Mouse (Mus musculus) forebrain, postnatal 0 days (tissue): Measurements from ENCODE around the gene Pi4k2b. TPM values are rescaled to one million over a fixed set of nuclear protein-coding genes. Genes with fewer than 3 reads are reported as not detected.

Source experiments
- ATAC-seq: fragments of 200-750 bp; cut with Nextera tagmentation; 2 replicates; pipeline ENCODE4 v1.8.0; 2017; ENCODE audit warnings: mild to moderate bottlenecking, moderate library complexity
- DNase-seq: peaks from one replicate; pipeline ENCODE4 v3.0.0-alpha.2; 2015
- H3K27ac ChIP-seq: fragments of 300-500 bp; sonication (generic); 2 replicates; pipeline ENCODE4 v1.5.1; 2014; ENCODE audit warnings: low read depth, mild to moderate bottlenecking, antibody characterized with exemption, low read length, moderate library complexity, mixed read lengths
- H3K27me3 ChIP-seq: fragments of 300-500 bp; sonication (generic); 2 replicates; pipeline ENCODE4 v1.6.1; 2014; ENCODE audit warnings: mild to moderate bottlenecking, low read length, mixed read lengths; ENCODE audit not compliant: insufficient read depth
- H3K36me3 ChIP-seq: fragments of 300-500 bp; sonication (generic); 2 replicates; pipeline ENCODE4 v1.6.1; 2014; ENCODE audit warnings: mild to moderate bottlenecking, moderate library complexity; ENCODE audit not compliant: insufficient read depth
- H3K4me1 ChIP-seq: fragments of 300-500 bp; sonication (generic); 2 replicates; pipeline ENCODE4 v1.6.1; 2014; ENCODE audit warnings: antibody characterized with exemption; ENCODE audit not compliant: insufficient read depth
- H3K4me2 ChIP-seq: fragments of 300-500 bp; sonication (generic); 2 replicates; pipeline ENCODE4 v1.6.1; 2014; ENCODE audit warnings: low read depth, mild to moderate bottlenecking, moderate library complexity
- H3K4me3 ChIP-seq: fragments of 300-500 bp; sonication (generic); 2 replicates; pipeline ENCODE4 v1.5.1; 2014; ENCODE audit warnings: low read depth, low read length, mixed read lengths
- H3K9ac ChIP-seq: fragments of 300-500 bp; sonication (generic); 2 replicates; pipeline ENCODE4 v1.6.1; 2014; ENCODE audit warnings: mild to moderate bottlenecking
- H3K9me3 ChIP-seq: fragments of 300-500 bp; sonication (generic); 2 replicates; pipeline ENCODE4 v1.6.1; 2016; ENCODE audit warnings: low read length
- CTCF ChIP-seq: sonication (generic); IDR thresholded peaks from 2 replicates; pipeline ENCODE4 v1.5.1; 2016; ENCODE audit warnings: antibody characterized with exemption, control low read depth, low read depth
- WGBS: fragments of 180-500 bp; shearing (Covaris S2); extraction: QIAGEN DNeasy Blood & Tissue Kit; methylation state at CpG from one replicate; pipeline ENCODE4 v1.1.7; 2014; 5-methylcytosine and 5-hydroxymethylcytosine counted together
- polyA plus RNA-seq: library from polyadenylated mRNA; unstranded; fragments of >200 nt; fragmentation: Nextera tagmentation; extraction: Ambion mirVana; gene quantifications from 2 replicates; pipeline ENCODE4 v1.2.1, GENCODE M21; 2015
- total RNA-seq: library from RNA; depleted of rRNA; stranded (reverse); fragments of >200 nt; gene quantifications from 2 replicates; pipeline ENCODE4 v1.2.3, GENCODE M21; 2014

Gene Pi4k2b
- total and polyA plus RNA-seq, 2 experiments from 2014 or later: 2.0 to 6.4 TPM

- Histone ChIP-seq H3K36me3 (no peaks in the 10 kb centered on the region), H3K27ac (no peak overlapping the region), H3K9me3 (no peaks in the 10 kb centered on the region), H3K9ac (no peak overlapping the region), H3K4me1 (no peaks in the 10 kb centered on the region), H3K27me3 (no peaks in the 10 kb centered on the region), H3K4me2 (no peak overlapping the region), H3K4me3 (no peak overlapping the region)
- no peak for TF ChIP-seq CTCF
- 85% methylated on average over 5 of the region's 5 CpGs for WGBS
- ATAC-seq (no peak), DNase-seq (no peak)
Observed at GRCm38 (mm10) chr5:52727747-52728146, 13.6 kb upstream of the Pi4k2b start.

DNA sequence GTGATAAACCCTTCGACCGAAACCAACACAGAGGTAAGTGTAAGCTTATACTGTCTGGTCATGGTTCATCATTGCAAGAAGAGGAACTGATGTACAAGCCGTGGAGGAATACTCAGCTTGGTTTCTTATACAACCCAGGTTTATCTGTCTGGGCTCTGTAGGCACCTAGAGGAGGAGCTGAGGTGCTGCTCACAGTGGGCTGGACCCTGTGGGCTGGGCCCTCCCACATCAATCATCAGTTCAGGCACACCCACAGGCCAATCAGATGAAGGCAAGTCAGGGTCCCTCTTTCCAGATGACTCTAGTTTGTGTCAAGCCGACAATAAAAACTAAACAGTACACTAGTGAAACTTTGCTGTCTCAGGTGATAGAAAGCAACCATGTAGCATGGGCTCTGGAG lies 8.6 kb upstream of the Pi4k2b start:
- DNase-seq: no peak
- H3K27ac ChIP-seq: no peak overlapping the region
- no peaks in the 10 kb centered on the region for H3K4me1 ChIP-seq
- no peak overlapping the region for H3K4me2 ChIP-seq
- no peaks in the 10 kb centered on the region for H3K36me3 ChIP-seq
- no peak overlapping the region for H3K4me3 ChIP-seq
- H3K9ac ChIP-seq: no peak overlapping the region
- no peak for TF ChIP-seq CTCF
- ATAC-seq: no peak
- H3K9me3 ChIP-seq: no peaks in the 10 kb centered on the region
- no peaks in the 10 kb centered on the region for H3K27me3 ChIP-seq
- 83% methylated on average over 4 of the region's 4 CpGs for WGBS

DNA sequence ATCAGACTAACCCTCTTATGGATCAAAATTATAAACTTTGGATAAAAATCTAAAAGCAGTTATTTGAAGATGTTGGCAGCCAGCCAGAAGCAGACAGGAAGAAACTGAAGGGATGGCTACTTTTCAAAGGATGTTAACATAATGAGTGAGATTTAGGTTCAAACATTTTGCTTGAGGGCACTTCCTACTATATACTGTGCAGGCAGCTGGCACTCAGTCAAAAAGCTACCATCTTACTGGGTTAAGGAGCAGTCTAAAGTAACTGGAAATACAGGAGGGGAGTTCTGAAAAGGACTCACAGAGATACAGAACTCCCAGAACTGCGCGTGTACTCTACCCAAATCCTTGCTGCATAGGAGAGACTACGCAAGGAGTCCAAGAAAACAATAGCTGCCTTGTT lies 5.3 kb upstream of the Pi4k2b start:
- H3K4me1 ChIP-seq: no peaks in the 10 kb centered on the region

DNA sequence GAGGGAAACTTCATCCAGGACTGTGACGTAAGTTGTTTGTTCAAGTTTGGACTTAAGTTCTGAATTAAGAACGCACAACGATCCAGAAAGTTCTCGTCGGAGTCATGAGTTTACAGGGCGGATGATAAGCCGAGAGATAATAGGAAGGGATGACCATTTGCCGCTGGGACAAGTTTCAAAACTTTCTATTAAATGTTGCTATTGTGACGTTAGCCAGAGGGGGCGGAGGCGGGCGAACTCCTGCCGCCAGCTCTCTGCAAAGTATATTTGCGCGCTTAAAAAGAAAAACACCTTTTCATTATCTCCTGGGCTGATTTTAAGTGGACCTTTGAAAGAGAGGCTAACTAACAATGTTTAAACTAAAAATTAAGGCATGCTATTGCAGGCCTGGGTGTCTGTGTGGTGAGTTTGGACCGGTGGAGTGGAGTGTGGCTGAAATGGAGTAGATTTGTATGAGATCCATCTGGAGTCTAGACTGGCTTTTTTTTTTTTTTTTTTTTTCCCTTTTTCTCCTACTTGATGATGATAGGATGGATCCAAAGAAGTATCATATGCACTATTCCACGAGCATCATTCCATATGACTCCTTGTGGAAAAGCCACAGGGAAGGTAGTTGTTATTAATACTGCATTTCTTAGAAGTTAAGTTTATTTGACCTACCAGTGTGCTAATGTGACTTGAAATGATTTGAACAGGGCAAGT lies 889 bp downstream of the Pi4k2b start:
- no peaks in the 10 kb centered on the region for H3K9me3 ChIP-seq
- H3K27ac ChIP-seq: no peak overlapping the region
- H3K9ac ChIP-seq: peak overlapping the region; percentile 56; the same call in 1 of the 2 replicates
- H3K4me2 ChIP-seq: peak overlapping the region; percentile 91
- DNase-seq: peak; percentile 38
- no peaks in the 10 kb centered on the region for H3K36me3 ChIP-seq
- peak; percentile 22; the same call in 1 of the 2 replicates for TF ChIP-seq CTCF
- H3K4me1 ChIP-seq: peaks cover 2% of the 10 kb centered on the region; the same call in 1 of the 2 replicates
- 4% methylated on average over 17 of the region's 17 CpGs for WGBS
- ATAC-seq: no peak
- peak overlapping the region; percentile 70 for H3K4me3 ChIP-seq
- H3K27me3 ChIP-seq: no peaks in the 10 kb centered on the region

More for the DNA sequence above, 5.3 kb upstream of the Pi4k2b start:
- H3K9ac ChIP-seq: no peak overlapping the region
- 75% methylated on average over 3 of the region's 3 CpGs for WGBS
- no peak overlapping the region for H3K4me3 ChIP-seq
- DNase-seq (no peak), ATAC-seq (no peak)
- no peaks in the 10 kb centered on the region for H3K9me3 ChIP-seq
- no peaks in the 10 kb centered on the region for H3K36me3 ChIP-seq
- no peaks in the 10 kb centered on the region for H3K27me3 ChIP-seq
- H3K4me2 ChIP-seq: no peak overlapping the region
- H3K27ac ChIP-seq: no peak overlapping the region
- TF ChIP-seq CTCF: no peak

GRCm38 (mm10) chr5:52743231-52743630 lies 1.9 kb downstream of the Pi4k2b start:
- Histone ChIP-seq H3K4me1 (peaks cover 2% of the 10 kb centered on the region; the same call in 1 of the 2 replicates), H3K27ac (no peak overlapping the region), H3K4me2 (no peak overlapping the region), H3K36me3 (no peaks in the 10 kb centered on the region), H3K4me3 (no peak overlapping the region), H3K27me3 (no peaks in the 10 kb centered on the region), H3K9me3 (no peaks in the 10 kb centered on the region), H3K9ac (no peak overlapping the region)
- TF ChIP-seq CTCF: no peak
- 74% methylated on average over 4 of the region's 4 CpGs for WGBS
- ATAC-seq (no peak), DNase-seq (no peak)

DNA sequence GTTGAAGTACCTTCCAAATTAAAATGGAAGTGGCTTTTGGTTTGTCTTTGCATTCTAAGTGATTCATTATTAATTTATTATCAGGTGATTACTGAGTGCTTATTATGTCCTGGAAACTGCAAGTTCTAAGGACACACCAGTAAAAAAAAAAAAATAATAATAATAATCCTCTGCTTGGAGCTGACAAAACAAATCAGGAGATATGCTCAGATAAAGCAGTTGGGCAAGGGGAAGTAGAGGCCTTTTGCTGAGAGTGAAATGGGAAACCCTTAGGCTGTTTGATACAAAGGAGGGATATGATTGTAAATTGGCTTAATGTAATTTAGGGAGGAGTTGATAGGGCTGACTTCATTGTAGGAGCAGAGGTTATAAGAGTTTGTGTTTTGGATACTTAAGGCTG lies 5.5 kb downstream of the Pi4k2b start:
- Histone ChIP-seq H3K36me3 (no peaks in the 10 kb centered on the region), H3K9ac (no peak overlapping the region), H3K9me3 (no peaks in the 10 kb centered on the region), H3K4me2 (no peak overlapping the region), H3K27ac (no peak overlapping the region), H3K4me1 (peaks cover 2% of the 10 kb centered on the region; the same call in 1 of the 2 replicates), H3K4me3 (no peak overlapping the region), H3K27me3 (no peaks in the 10 kb centered on the region)
- ATAC-seq: no peak
- no peak for TF ChIP-seq CTCF
- DNase-seq: no peak

- no peak for TF ChIP-seq CTCF
- WGBS: 82% methylated on average over 5 of the region's 5 CpGs
- no peak for DNase-seq
Observed at GRCm38 (mm10) chr5:52748732-52749131, 7.4 kb downstream of the Pi4k2b start.

More at GRCm38 (mm10) chr5:52748732-52749131, 7.4 kb downstream of the Pi4k2b start:
- H3K36me3 ChIP-seq: no peaks in the 10 kb centered on the region
- no peak for ATAC-seq
- H3K4me1 ChIP-seq: no peaks in the 10 kb centered on the region
- H3K4me2 ChIP-seq: no peak overlapping the region
- no peaks in the 10 kb centered on the region for H3K9me3 ChIP-seq
- H3K27me3 ChIP-seq: no peaks in the 10 kb centered on the region
- H3K4me3 ChIP-seq: no peak overlapping the region
- H3K9ac ChIP-seq: no peak overlapping the region
- no peak overlapping the region for H3K27ac ChIP-seq
